Mouse (Mus musculus) cerebellum, adult (tissue): ENCODE data around the gene Etv6.

Experiments
- ATAC-seq: cut with Nextera tagmentation; 2 replicates; pipeline ENCODE4 v1.9.2; 2017; ENCODE audit warnings: mild to moderate bottlenecking, moderate library complexity, mixed read lengths; ENCODE audit not compliant: insufficient number of reproducible peaks, low FRiP score, low TSS enrichment

Gene Etv6

GRCm38 (mm10) chr6:134041916-134042315, 6.4 kb downstream of the Etv6 start:
- no peak for ATAC-seq

DNA sequence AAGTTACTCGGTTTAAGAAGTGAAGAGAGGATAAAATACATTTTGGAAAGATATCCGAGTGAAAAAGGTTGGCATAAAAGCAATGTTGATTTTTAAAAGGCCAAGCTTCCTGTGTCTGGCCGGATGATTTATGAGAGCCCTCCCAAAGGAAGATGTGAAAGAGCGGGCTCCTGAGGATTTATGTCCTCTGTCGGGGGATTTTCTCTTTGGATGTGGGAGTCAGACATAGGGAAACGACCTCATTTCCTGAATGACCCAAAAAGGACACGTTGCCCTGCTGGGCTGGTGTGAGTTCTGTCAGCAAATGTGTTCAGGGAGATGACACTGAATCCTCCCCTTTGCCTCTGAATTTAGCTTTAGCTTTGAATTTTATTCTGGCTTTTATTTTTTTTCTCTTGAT, 8.0 kb downstream of the Etv6 start:
- ATAC-seq, result no peak

DNA sequence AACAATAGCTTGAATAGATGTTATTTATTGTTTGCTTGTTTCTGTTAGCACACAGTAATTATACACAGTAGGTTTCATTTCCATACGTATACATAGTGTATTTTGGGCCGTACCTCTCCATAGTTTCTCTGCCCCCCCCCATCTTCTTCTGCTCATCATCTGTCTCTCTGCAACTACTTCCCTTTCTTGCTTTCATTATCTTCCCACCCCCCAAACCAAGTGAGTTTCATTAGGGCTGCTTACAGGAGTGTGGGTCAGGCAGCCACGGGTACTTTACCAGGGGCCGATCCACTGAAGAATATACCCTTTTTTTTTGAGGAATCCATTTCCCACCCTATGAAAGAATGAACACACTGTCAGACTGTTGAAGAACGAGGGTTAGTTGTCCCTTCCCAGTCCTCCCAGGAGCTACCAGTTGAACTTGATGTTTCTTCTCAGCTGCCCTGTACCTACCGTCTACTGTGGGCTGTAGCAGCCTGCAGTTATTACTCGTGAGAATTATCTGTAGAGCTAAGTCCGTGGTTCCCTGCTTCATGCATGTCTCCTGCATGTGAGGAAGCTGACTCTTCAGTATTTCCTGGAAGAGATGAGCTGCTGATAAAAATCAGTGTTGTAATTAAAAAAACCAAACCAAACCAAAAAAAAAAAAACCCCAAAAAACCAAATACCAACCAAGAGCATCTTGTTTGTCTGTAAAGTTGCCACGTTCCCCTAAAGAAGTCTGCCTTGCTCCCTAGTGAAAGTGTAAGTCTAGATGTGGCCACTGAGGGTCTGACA, 9.8 kb downstream of the Etv6 start:
- ATAC-seq, result no peak

DNA sequence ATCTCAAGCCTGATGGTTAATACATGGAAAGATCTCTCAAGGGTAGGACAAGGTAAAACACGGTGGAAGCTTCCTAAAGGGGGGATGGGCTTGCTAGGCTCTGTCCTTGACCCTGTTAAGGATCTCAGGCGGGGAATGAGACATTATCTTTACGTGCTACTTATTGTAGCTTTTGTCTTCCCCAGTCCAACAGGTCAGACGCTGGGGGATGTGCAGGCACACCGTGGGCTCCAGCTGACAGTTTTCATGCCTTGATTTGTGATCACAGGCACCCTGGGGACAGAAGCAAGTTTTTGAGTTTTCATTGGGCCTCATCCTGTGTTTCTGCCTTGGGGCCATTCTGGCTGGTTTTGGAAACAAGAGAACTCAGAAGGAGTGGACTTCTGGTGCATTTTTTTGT, 10.6 kb downstream of the Etv6 start:
- no peak for ATAC-seq

- no peak for ATAC-seq
Measured at GRCm38 (mm10) chr6:134047249-134047648, 11.7 kb downstream of the Etv6 start.

- ATAC-seq, result no peak
Measured at GRCm38 (mm10) chr6:134047974-134048373, 12.5 kb downstream of the Etv6 start.

DNA sequence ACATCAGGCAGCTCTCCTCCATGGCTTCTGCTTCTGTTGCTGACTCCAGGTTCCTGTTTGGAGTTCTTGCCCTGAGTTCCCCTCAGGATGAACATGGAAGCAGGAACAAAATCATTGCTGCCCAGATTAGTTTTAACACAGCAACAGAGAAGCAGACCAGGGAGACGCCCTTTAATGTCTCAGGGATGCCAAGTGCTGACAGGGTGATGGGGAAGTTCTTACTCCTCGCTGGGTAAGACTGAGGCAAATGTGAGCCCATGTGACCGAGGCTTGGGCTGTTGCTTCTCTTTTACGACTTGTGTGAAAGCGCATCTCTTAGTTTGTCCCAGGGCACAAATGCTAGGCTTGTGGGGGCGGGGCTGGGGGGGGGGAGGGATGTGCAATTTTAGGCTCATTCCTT, 13.5 kb downstream of the Etv6 start:
- ATAC-seq, result no peak

GRCm38 (mm10) chr6:134050466-134050865, 15.0 kb downstream of the Etv6 start:
- no peak for ATAC-seq

GRCm38 (mm10) chr6:134051950-134052349, 16.4 kb downstream of the Etv6 start:
- ATAC-seq, result no peak

GRCm38 (mm10) chr6:134053146-134053545, 17.6 kb downstream of the Etv6 start:
- ATAC-seq, result no peak

DNA sequence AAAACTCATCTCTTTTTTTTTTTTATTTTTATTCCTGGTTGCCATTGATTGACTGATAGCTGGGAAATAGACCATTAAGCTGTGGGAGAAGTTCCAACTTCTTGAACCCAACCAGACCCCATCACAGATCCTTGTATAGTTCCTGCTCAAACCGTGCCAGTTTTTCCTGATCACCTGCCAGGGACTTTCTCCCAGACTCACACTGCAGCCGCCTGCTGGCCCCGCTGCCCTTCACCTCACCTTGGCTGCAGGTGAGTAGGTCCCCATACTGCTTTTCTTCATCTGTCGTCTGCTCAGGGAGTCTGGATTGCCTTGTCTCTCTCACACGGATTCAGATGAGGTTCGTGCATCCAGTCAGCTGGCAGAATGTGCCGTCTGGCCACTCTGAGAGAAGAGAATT, 18.1 kb downstream of the Etv6 start:
- ATAC-seq, result 0 out of 2 replicates have a peak, but pooled peaks have one; percentile 28

GRCm38 (mm10) chr6:134055588-134055987, 20.1 kb downstream of the Etv6 start:
- ATAC-seq, result no peak

DNA sequence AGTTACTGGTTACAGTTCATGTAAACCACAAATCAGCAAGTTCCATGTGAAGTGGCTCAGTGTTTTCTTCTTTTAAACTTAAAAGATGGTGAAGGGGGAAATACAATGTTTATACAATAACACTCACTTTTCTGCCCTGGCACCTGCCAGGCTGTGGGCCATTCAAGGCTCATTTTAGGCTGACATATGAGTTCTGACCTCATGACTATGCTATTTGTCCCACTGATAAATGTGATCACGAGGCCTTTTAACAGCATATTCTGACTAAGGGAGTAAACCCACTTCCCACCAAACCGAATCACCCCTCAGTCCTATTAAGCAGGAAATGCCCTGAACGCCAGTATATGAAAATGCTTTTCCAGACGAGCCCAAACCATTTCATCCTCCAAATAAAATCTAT, 23.0 kb downstream of the Etv6 start:
- ATAC-seq, result no peak

GRCm38 (mm10) chr6:134058886-134059551, 23.5 kb downstream of the Etv6 start:
- ATAC-seq, result 0 out of 2 replicates have a peak, but pooled peaks have one; percentile 18

DNA sequence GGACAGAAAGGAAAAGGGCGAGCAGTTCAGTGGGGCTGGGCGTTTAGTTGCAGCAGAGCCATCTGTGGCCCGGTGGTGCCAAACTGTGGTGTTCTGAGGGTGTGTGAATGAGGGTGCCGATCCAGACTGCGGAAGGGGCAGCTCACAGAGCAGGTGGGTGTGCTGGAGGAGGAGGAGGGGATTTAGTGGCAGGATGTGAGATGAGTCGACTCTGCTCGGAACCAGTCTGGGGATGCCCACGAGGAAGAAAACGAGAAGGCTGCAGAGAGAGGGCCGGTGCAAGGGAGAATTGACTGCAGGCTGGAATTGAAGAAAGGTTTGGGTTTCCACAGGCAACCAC, 24.0 kb downstream of the Etv6 start:
- ATAC-seq, result no peak

DNA sequence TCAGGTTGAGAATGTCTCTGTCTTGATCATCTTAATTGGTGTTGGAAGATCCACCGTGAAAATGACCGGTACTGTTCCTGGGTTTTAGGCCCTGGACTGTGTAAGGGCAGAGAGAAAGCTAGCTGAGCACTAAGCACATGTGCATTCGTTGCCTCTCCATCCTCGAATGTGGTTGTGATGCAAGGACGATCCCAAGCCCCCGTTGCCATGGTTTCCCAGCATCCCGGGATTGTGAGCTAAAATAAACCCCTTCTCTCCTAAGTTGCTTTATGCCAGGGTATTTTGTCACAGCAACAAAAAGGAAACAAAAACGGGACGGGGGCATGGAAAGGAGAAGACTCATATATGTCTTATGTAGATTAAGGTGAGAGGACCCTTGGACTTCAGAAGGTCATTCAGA, 24.5 kb downstream of the Etv6 start:
- ATAC-seq, result no peak

GRCm38 (mm10) chr6:134060811-134061210, 25.3 kb downstream of the Etv6 start:
- ATAC-seq, result no peak

GRCm38 (mm10) chr6:134065018-134065725, 29.7 kb downstream of the Etv6 start:
- ATAC-seq, result no peak

DNA sequence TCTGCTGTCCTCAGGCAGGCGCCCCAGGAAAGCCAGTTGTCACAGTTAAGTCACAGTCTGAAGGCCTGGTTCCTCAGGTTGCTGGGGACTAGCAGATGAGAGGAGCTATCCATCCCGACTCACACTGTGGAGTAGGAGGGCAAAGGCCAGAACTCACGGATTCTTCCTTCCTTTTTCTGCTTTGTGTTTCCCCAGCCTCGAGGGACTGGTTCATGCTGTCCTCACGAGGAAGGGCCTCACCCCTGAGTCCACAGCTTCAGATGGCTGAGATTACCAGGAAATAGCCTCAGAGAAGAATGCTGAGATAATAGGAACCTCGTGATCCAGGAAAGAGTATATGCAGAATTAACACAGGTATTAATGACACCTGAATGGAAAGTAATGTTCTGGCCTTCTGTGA, 30.6 kb downstream of the Etv6 start:
- no peak for ATAC-seq

DNA sequence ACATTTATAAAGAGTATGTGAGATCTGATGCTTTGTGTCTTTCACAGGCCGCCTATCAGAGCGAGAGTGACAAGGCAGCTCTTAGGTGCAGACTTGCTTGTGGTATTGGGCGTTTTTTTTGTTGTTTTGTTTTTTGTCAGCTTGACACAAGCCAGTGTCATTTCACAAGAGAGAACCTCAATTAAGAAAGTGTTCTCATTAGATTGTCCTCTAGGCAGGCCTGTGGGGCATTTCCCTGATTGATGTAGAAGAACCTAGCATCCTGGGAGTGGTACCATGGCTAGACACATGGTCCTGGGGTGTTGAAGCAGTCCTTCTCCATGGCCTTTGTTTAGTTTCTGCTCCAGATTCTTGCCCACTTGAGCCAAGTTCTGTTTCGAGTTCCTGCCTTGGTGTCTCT, 31.5 kb downstream of the Etv6 start:
- no peak for ATAC-seq

GRCm38 (mm10) chr6:134067536-134067935, 32.0 kb downstream of the Etv6 start:
- no peak for ATAC-seq
